Mouse (Mus musculus): ENCODE measurements around the gene Sag. TPM values are rescaled to one million over a fixed set of nuclear protein-coding genes. Genes with fewer than 3 reads are reported as not detected.

The Sag gene
- polyA plus RNA-seq, 1 experiment from 2014 or later = 0.53 TPM

GRCm38 (mm10) chr1:87852892-87853600, 49.6 kb downstream of the Sag start, which contains the start of gene Dgkd:
TSS of gene Dgkd (plus strand) at chr1:87853287.
- H3K9ac ChIP-seq (ENCODE audit: low read length) = peak within 1 kb of the TSS; percentile 92
- no peaks in the 10 kb centered on the region for H3K36me3 ChIP-seq (ENCODE audit: control insufficient read depth, insufficient read depth, low read length)
- DNase-seq (ENCODE audit: low spot score) (peak; percentile 86), ATAC-seq (ENCODE audit: low FRiP score, low TSS enrichment) (peak; percentile 94)
- TF ChIP-seq CTCF (IDR thresholded peaks at IDR 0.05; ENCODE audit: low read depth) (no peak), EP300 (optimal IDR thresholded peaks at IDR 0.05) (no peak)
- H3K27me3 ChIP-seq (ENCODE audit: control insufficient read depth, insufficient read depth, low read length) = no peaks in the 10 kb centered on the region
- H3K27ac ChIP-seq (replicated peaks) = peak within 1 kb of the TSS; percentile 82
- 1% methylated on average over 47 of the region's 74 CpGs for WGBS
- H3K4me2 ChIP-seq (replicated peaks; ENCODE audit: low read depth) = peak within 1 kb of the TSS; percentile 86
- H3K9me3 ChIP-seq (ENCODE audit: control insufficient read depth, low read length) = no peaks in the 10 kb centered on the region
- H3K4me3 ChIP-seq (ENCODE audit: low read depth, low read length) = peak within 1 kb of the TSS; percentile 98
- H3K4me1 ChIP-seq (replicated peaks; ENCODE audit: control insufficient read depth, insufficient read depth) = peaks cover 3% of the 10 kb centered on the region; the same call in 1 of the 2 replicates

- no peaks in the 10 kb centered on the region for H3K27me3 ChIP-seq (ENCODE audit: control insufficient read depth, insufficient read depth, low read length)
- DNase-seq (ENCODE audit: low spot score) (peak; percentile 52), ATAC-seq (ENCODE audit: low FRiP score, low TSS enrichment) (peak; percentile 35)
- H3K9me3 ChIP-seq (ENCODE audit: control insufficient read depth, low read length) = no peaks in the 10 kb centered on the region
- peak overlapping the region; percentile 82 for H3K27ac ChIP-seq (replicated peaks)
- peak overlapping the region; percentile 98 for H3K4me3 ChIP-seq (ENCODE audit: low read depth, low read length)
- no peak for TF ChIP-seq EP300 (optimal IDR thresholded peaks at IDR 0.05)
- TF ChIP-seq CTCF (IDR thresholded peaks at IDR 0.05; ENCODE audit: low read depth) = no peak
- H3K9ac ChIP-seq (ENCODE audit: low read length) = peak overlapping the region; percentile 92
- WGBS = under 1% methylated on average over 45 of the region's 48 CpGs
- H3K4me1 ChIP-seq (replicated peaks; ENCODE audit: control insufficient read depth, insufficient read depth) = 0 out of 2 replicates have a peak, but pooled peaks cover 3% of the 10 kb centered on the region
- H3K36me3 ChIP-seq (ENCODE audit: control insufficient read depth, insufficient read depth, low read length) = no peaks in the 10 kb centered on the region
- peak overlapping the region; percentile 86 for H3K4me2 ChIP-seq (replicated peaks; ENCODE audit: low read depth)
These were observed 50.3 kb downstream of the Sag start for GRCm38 (mm10) chr1:87853601-87854361.

GRCm38 (mm10) chr1:87854411-87854810, 50.9 kb downstream of the Sag start:
- Histone ChIP-seq H3K4me2 (replicated peaks; ENCODE audit: low read depth) (peak overlapping the region; percentile 86), H3K27ac (replicated peaks) (no peak overlapping the region; the same call in 1 of the 2 replicates), H3K4me1 (replicated peaks; ENCODE audit: control insufficient read depth, insufficient read depth) (0 out of 2 replicates have a peak, but pooled peaks cover 5% of the 10 kb centered on the region), H3K36me3 (ENCODE audit: control insufficient read depth, insufficient read depth, low read length) (no peaks in the 10 kb centered on the region), H3K27me3 (ENCODE audit: control insufficient read depth, insufficient read depth, low read length) (no peaks in the 10 kb centered on the region), H3K9ac (ENCODE audit: low read length) (peak overlapping the region; percentile 92), H3K9me3 (ENCODE audit: control insufficient read depth, low read length) (no peaks in the 10 kb centered on the region), H3K4me3 (ENCODE audit: low read depth, low read length) (peak overlapping the region; percentile 98)
- DNase-seq (ENCODE audit: low spot score) (no peak), ATAC-seq (ENCODE audit: low FRiP score, low TSS enrichment) (no peak)
- 24% methylated on average over 6 of the region's 6 CpGs for WGBS
- TF ChIP-seq EP300 (optimal IDR thresholded peaks at IDR 0.05) (no peak), CTCF (IDR thresholded peaks at IDR 0.05; ENCODE audit: low read depth) (no peak)

- no peak for TF ChIP-seq EP300 (optimal IDR thresholded peaks at IDR 0.05)
- no peak for TF ChIP-seq CTCF (IDR thresholded peaks at IDR 0.05; ENCODE audit: low read depth)
- Histone ChIP-seq H3K27ac (replicated peaks) (no peak overlapping the region), H3K4me2 (replicated peaks; ENCODE audit: low read depth) (peak overlapping the region; percentile 86), H3K9me3 (ENCODE audit: control insufficient read depth, low read length) (no peaks in the 10 kb centered on the region), H3K9ac (ENCODE audit: low read length) (peak overlapping the region; percentile 5; the same call in 1 of the 2 replicates), H3K4me3 (ENCODE audit: low read depth, low read length) (peak overlapping the region; percentile 98), H3K36me3 (ENCODE audit: control insufficient read depth, insufficient read depth, low read length) (no peaks in the 10 kb centered on the region), H3K27me3 (ENCODE audit: control insufficient read depth, insufficient read depth, low read length) (no peaks in the 10 kb centered on the region), H3K4me1 (replicated peaks; ENCODE audit: control insufficient read depth, insufficient read depth) (0 out of 2 replicates have a peak, but pooled peaks cover 5% of the 10 kb centered on the region)
- 41% methylated on average over 2 of the region's 2 CpGs for WGBS
- ATAC-seq (ENCODE audit: low FRiP score, low TSS enrichment) (no peak), DNase-seq (ENCODE audit: low spot score) (no peak)
These were observed 51.4 kb downstream of the Sag start for GRCm38 (mm10) chr1:87854851-87855251.

- TF ChIP-seq CTCF (IDR thresholded peaks at IDR 0.05; ENCODE audit: low read depth) (no peak), EP300 (optimal IDR thresholded peaks at IDR 0.05) (no peak)
- ATAC-seq (ENCODE audit: low FRiP score, low TSS enrichment) = no peak
- no peak overlapping the region for H3K4me2 ChIP-seq (replicated peaks; ENCODE audit: low read depth)
- DNase-seq (ENCODE audit: low spot score) = no peak
- H3K27me3 ChIP-seq (ENCODE audit: control insufficient read depth, insufficient read depth, low read length) = no peaks in the 10 kb centered on the region
- H3K27ac ChIP-seq (replicated peaks) = no peak overlapping the region
- no peaks in the 10 kb centered on the region for H3K36me3 ChIP-seq (ENCODE audit: control insufficient read depth, insufficient read depth, low read length)
- WGBS = 67% methylated on average over 1 of the region's 1 CpGs
- 0 out of 2 replicates have a peak, but pooled peaks cover 5% of the 10 kb centered on the region for H3K4me1 ChIP-seq (replicated peaks; ENCODE audit: control insufficient read depth, insufficient read depth)
- H3K4me3 ChIP-seq (ENCODE audit: low read depth, low read length) = no peak overlapping the region
- no peak overlapping the region for H3K9ac ChIP-seq (ENCODE audit: low read length)
- H3K9me3 ChIP-seq (ENCODE audit: control insufficient read depth, low read length) = no peaks in the 10 kb centered on the region
These were observed 52.0 kb downstream of the Sag start for GRCm38 (mm10) chr1:87855522-87855921.

All from stomach, postnatal 0 days (tissue).